In the genomic region with DNA sequence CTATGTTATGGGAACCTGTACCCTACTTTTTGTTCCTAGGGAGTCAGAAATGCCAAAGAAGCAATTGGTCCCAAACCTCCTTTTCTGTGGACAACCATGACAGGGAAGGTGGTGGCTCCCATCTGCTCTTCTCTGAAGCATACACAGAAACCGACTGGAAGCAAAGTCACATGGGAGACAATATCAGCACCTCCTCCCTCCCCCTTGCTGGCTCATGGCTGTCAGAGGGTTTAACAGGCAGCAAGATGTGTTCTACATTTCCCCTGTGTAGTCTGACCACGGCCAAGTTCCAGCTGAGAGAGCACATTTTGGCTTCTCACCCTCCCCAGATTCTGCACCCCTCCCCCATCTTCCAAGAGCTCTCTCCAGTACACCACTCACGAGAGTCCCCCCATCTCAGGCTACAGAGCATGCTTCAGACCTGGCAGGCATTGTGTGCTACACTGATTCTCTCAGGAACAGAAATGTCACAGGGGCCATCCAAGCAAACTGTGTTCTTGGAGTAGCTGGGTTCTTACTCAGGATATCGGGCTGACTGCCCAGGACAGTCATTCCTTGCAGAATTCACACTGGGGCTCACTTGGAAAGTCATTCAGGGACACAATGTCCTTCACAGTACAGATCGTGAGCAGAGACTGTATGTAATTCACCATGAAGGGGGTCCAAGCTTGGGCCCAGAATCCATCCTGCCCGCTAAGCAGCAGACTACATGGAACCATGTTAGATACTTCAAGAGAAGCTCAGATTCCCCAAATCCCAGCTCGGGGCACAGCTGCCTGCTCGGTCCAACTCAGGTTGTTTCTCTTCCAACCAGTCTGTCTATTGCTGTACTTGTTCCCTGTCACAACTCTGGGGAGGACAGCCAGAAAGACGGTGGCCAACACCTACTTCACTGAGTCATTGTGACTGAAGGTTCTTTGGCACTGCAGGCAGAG, we compare ENCODE assay signal across 9 mouse cellular contexts. TPM values are rescaled to one million over a fixed set of nuclear protein-coding genes. Genes with fewer than 3 reads are reported as not detected.
DNase-seq lines count a peak whose midpoint lies in the region; ATAC-seq lines count a peak whose summit lies in the region.
"Had no signal": no experiment of that assay in that cellular context is flagged by ENCODE, and none has a peak within 500 bp of the region (broad histone marks: within the 10 kb centered on the region; RNA-seq: fewer than 3 reads in every experiment).

No protein-coding gene starts in this region.

- H3K27ac ChIP-seq in midbrain, embryonic 14.5 days (replicated peaks; ENCODE audit: low read depth, low read length), result no peak overlapping the region

- no peak overlapping the region for H3K4me2 ChIP-seq in midbrain, embryonic 14.5 days (ENCODE audit: low read length)

- H3K9me3 ChIP-seq in midbrain, embryonic 14.5 days (ENCODE audit: control insufficient read depth, low read length), result no peaks in the 10 kb centered on the region

- H3K27me3 ChIP-seq in midbrain, embryonic 14.5 days (ENCODE audit: control insufficient read depth, insufficient read depth, low read length), result no peaks in the 10 kb centered on the region

- peaks cover 3% of the 10 kb centered on the region; the same call in 1 of the 2 replicates for H3K4me1 ChIP-seq in midbrain, embryonic 14.5 days (ENCODE audit: control insufficient read depth, insufficient read depth, low read length)

- no peak overlapping the region for H3K9ac ChIP-seq in midbrain, embryonic 14.5 days (replicated peaks; ENCODE audit: low read length)

- peak; percentile 49 to 54 for DNase-seq in right cerebral cortex, postnatal 10 days (ENCODE audit: low spot score in 2 of 2)
- DNase-seq in right cerebral cortex, adult 18-20 months, result no peak
- peak; percentile 33 to 39 for DNase-seq in cerebellum, postnatal 25 days
- peak; percentile 80 to 86 for DNase-seq in heart, postnatal 14 days
- DNase-seq in ovary, postnatal 36 days (ENCODE audit: low spot score), result peak; percentile 39
- DNase-seq in midbrain, embryonic 14.5 days, result no peak
- no peak for DNase-seq in left cerebral cortex, postnatal 36 days (ENCODE audit: low spot score in 2 of 2)
- no peak for DNase-seq in embryo, embryonic 11 days

- 61% methylated on average over 9 of the region's 9 CpGs for WGBS in midbrain, embryonic 14.5 days

- ATAC-seq in midbrain, embryonic 14.5 days (ENCODE audit: low FRiP score, low TSS enrichment), result no peak

- intact Hi-C loops in heart, postnatal 14 days (cut with DNase I), result no loop called here
- intact Hi-C loops in left cerebral cortex, postnatal 36 days (cut with DNase I), result no loop called here

- H3K36me3 ChIP-seq in midbrain, embryonic 14.5 days (ENCODE audit: control insufficient read depth, insufficient read depth, low read length), result no peaks in the 10 kb centered on the region

- H3K4me3 ChIP-seq in midbrain, embryonic 14.5 days (replicated peaks; ENCODE audit: low read depth, low read length), result no peak overlapping the region

RNA-seq across cellular contexts. Expression of gene Slc28a1, which starts 4.6 kb away (rescaled TPM):
- total RNA-seq in heart, postnatal 14 days (2021), result under 1 TPM; 0.33 to 0.34 TPM
- polyA plus RNA-seq in midbrain, embryonic 14.5 days (2014; fragmentation: Nextera tagmentation; extraction: Ambion mirVana), result not detected in 2 replicates
- total RNA-seq in left cerebral cortex, postnatal 36 days (2021), result under 1 TPM; 0.27 to 0.30 TPM
- total RNA-seq: layer of hippocampus, postnatal 14 days had no signal

RNA-seq across cellular contexts. Expression of gene Alpk3, which starts 52.6 kb away (rescaled TPM):
- 10 to 100 TPM; 81.4 to 86.0 TPM for total RNA-seq in heart, postnatal 14 days (2021)
- polyA plus RNA-seq in midbrain, embryonic 14.5 days (2014; fragmentation: Nextera tagmentation; extraction: Ambion mirVana), result 0.07 and 0.12 TPM in 2 replicates
- total RNA-seq in left cerebral cortex, postnatal 36 days (2021), result under 1 TPM; 0.22 to 0.68 TPM

Comparison
In these comparisons a context has a peak if more than half of its experiments do, and no peak if none do; other contexts are left out.
1. DNase-seq: peak in right cerebral cortex, postnatal 10 days (2 of 2), cerebellum, postnatal 25 days (2 of 2), heart, postnatal 14 days (2 of 2) and ovary, postnatal 36 days (single experiment); none in right cerebral cortex, adult 18-20 months (single experiment), midbrain, embryonic 14.5 days (single experiment), left cerebral cortex, postnatal 36 days (0 of 2) and embryo, embryonic 11 days (single experiment).
2. RNA of gene Alpk3, which starts 52.6 kb away (total RNA-seq): 81.4 to 86.0 TPM in heart, postnatal 14 days; 0.22 to 0.68 TPM in left cerebral cortex, postnatal 36 days; every median in the first group is over 10 times any median in the second.